Mouse (Mus musculus) limb, embryonic 14.5 days (tissue): ENCODE data around the gene Tmem14c. TPM values are rescaled to one million over a fixed set of nuclear protein-coding genes. Genes with fewer than 3 reads are reported as not detected.

ENCODE experiments used
- ATAC-seq: fragments of 200-750 bp; cut with Nextera tagmentation; 2 replicates; pipeline ENCODE4 v1.8.0; 2017; ENCODE audit warnings: low read depth, moderate number of reproducible peaks, moderate TSS enrichment; ENCODE audit not compliant: low FRiP score
- DNase-seq: peaks from one replicate; pipeline ENCODE4 v3.0.0-alpha.2; 2015; ENCODE audit warnings: low spot score
- H3K27ac ChIP-seq: fragments of 300-500 bp; sonication (generic); replicated peaks from 2 replicates; pipeline ENCODE4 v1.5.1; 2014; ENCODE audit warnings: low read depth, mild to moderate bottlenecking, low read length, moderate library complexity, mixed read lengths
- H3K27me3 ChIP-seq: fragments of 300-500 bp; sonication (generic); 2 replicates; pipeline ENCODE4 v1.6.1; 2014; ENCODE audit warnings: low read length, mixed read lengths; ENCODE audit not compliant: control insufficient read depth, insufficient read depth
- H3K36me3 ChIP-seq: fragments of 300-500 bp; sonication (generic); 2 replicates; pipeline ENCODE4 v1.6.1; 2014; ENCODE audit warnings: mild to moderate bottlenecking, low read length, moderate library complexity, mixed read lengths; ENCODE audit not compliant: control insufficient read depth, insufficient read depth
- H3K4me1 ChIP-seq: fragments of 300-500 bp; sonication (generic); 2 replicates; pipeline ENCODE4 v1.6.1; 2014; ENCODE audit warnings: antibody characterized with exemption, low read length, mixed read lengths; ENCODE audit not compliant: control insufficient read depth, insufficient read depth
- H3K4me2 ChIP-seq: fragments of 300-500 bp; sonication (generic); replicated peaks from 2 replicates; pipeline ENCODE4 v1.6.1; 2014; ENCODE audit warnings: low read depth, mild to moderate bottlenecking, low read length, moderate library complexity; ENCODE audit not compliant: severe bottlenecking
- H3K4me3 ChIP-seq: fragments of 300-500 bp; sonication (generic); replicated peaks from 2 replicates; pipeline ENCODE4 v1.5.1; 2014; ENCODE audit warnings: low read length
- H3K9ac ChIP-seq: fragments of 300-500 bp; sonication (generic); 2 replicates; pipeline ENCODE4 v1.6.1; 2014; ENCODE audit warnings: mild to moderate bottlenecking, low read depth, low read length, moderate library complexity; ENCODE audit not compliant: severe bottlenecking
- H3K9me3 ChIP-seq: fragments of 300-500 bp; sonication (generic); 2 replicates; pipeline ENCODE4 v1.6.1; 2016; ENCODE audit warnings: low read length; ENCODE audit not compliant: control insufficient read depth
- POLR2A ChIP-seq: fragments of 200-500 bp; IDR thresholded peaks from 2 replicates; pipeline ENCODE4 v1.8.0; 2012; ENCODE audit warnings: inconsistent platforms, mild to moderate bottlenecking, moderate library complexity, borderline replicate concordance; ENCODE audit not compliant: insufficient read depth, insufficient read length; ENCODE audit errors: extremely low read depth
- WGBS: fragments of 180-500 bp; shearing (Covaris S2); extraction: QIAGEN DNeasy Blood & Tissue Kit; methylation state at CpG from one replicate; pipeline ENCODE4 v1.1.7; 2014; 5-methylcytosine and 5-hydroxymethylcytosine counted together
- polyA plus RNA-seq, 2 experiments: library from polyadenylated mRNA; depleted of rRNA in 1 of 2; stranded (reverse) in 1 of 2; unstranded in 1 of 2; fragments of >200 nt; fragmentation: Nextera tagmentation in 1 of 2; extraction: Ambion mirVana in 1 of 2; gene quantifications; 2 replicates each; pipeline versions ENCODE4 v1.2.1 to v1.2.3; 2012 to 2014

Tmem14c gene
- polyA plus RNA-seq, 2 experiments = 110 to 220 TPM

- H3K27ac ChIP-seq = no peak overlapping the region
- ATAC-seq (no peak), DNase-seq (no peak)
- WGBS = 85% methylated on average over 8 of the region's 8 CpGs
- H3K4me2 ChIP-seq = no peak overlapping the region
- no peak for TF ChIP-seq POLR2A
- peaks cover 87% of the 10 kb centered on the region for H3K36me3 ChIP-seq
- H3K27me3 ChIP-seq = no peaks in the 10 kb centered on the region
- no peak overlapping the region for H3K9ac ChIP-seq
- H3K4me1 ChIP-seq = no peaks in the 10 kb centered on the region
- H3K9me3 ChIP-seq = no peaks in the 10 kb centered on the region
- no peak overlapping the region for H3K4me3 ChIP-seq
Measured at GRCm38 (mm10) chr13:41008946-41009345, 7.1 kb upstream of the Tmem14c start.

- TF ChIP-seq POLR2A = no peak
- Histone ChIP-seq H3K4me1 (peaks cover 8% of the 10 kb centered on the region), H3K9ac (peak overlapping the region; percentile 74), H3K4me2 (peak overlapping the region; percentile 53), H3K9me3 (no peaks in the 10 kb centered on the region), H3K27ac (peak overlapping the region; percentile 77), H3K4me3 (peak overlapping the region; percentile 54), H3K36me3 (peaks cover 42% of the 10 kb centered on the region), H3K27me3 (no peaks in the 10 kb centered on the region)
- 44% methylated on average over 12 of the region's 12 CpGs for WGBS
- DNase-seq (no peak), ATAC-seq (no peak)
Measured at GRCm38 (mm10) chr13:41016797-41017405, 809 bp downstream of the Tmem14c start.

DNA sequence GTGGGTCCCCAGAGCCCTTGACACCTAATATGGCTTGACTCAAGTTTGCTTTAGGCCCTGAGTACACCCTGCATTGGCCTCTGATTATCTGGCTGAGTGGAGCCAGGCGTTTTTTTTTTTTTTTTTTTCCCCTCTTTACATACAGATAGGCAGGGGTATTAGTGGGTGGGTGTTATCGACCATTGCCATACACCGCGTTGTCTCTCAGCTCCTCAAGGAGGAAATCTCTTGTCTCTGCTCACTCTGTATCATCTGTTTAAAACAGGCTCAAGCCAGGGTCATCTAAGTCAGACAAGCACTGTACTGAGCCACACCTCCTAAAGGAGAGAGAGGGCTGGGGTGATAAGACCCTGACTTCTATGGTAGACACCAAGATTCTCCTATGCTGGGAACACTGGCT lies 1.7 kb downstream of the Tmem14c start:
- Histone ChIP-seq H3K4me1 (peaks cover 8% of the 10 kb centered on the region), H3K4me2 (peak overlapping the region; percentile 53; the same call in 1 of the 2 replicates), H3K9me3 (no peaks in the 10 kb centered on the region), H3K9ac (no peak overlapping the region), H3K36me3 (peaks cover 40% of the 10 kb centered on the region), H3K27me3 (no peaks in the 10 kb centered on the region), H3K4me3 (no peak overlapping the region), H3K27ac (no peak overlapping the region)
- DNase-seq (no peak), ATAC-seq (no peak)
- no peak for TF ChIP-seq POLR2A
- WGBS = 80% methylated on average over 4 of the region's 4 CpGs

- Histone ChIP-seq H3K9ac (no peak overlapping the region), H3K9me3 (no peaks in the 10 kb centered on the region)
Measured at GRCm38 (mm10) chr13:41018236-41018635, 2.1 kb downstream of the Tmem14c start.

DNA sequence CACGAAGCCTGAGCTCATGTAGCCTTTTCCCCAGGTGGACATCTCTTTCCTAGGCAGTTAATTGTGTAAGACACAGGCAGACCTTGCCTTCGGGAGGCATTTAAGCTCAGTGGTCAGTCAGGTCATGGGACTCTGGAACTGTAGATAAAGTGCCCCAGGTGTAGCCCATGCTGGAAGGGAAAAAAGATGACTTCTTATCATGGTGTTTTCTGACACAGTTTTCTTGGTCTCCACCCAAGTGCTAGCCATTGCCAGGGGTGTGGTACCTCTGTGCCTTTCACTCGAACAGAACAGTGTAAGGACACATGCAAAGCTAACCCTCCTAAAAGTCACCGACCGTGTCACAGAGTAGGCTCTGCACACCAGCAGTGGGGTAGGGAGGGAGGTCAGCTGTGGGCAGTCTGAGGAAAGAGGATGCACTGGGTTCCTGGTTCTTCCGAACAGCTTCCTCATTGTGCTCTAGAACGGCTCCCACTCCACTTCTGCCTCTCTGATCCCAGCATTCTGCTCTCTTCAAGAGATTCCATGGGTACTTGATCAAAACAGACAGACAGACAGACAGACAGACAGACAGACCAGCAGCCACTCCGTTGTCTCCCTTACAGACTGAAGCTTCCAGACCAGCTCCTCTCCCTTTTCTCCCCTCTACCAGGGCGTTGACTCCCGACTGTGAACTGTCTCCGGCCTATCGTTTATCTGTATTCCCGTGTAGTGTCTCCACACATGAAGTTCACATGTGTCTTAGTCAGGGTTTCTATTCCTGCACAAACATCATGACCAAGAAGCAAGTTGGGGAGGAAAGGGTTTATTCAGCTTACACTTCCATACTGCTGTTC lies 2.9 kb downstream of the Tmem14c start:
- Histone ChIP-seq H3K36me3 (peaks cover 43% of the 10 kb centered on the region), H3K27ac (no peak overlapping the region), H3K4me3 (no peak overlapping the region), H3K9ac (no peak overlapping the region), H3K27me3 (no peaks in the 10 kb centered on the region), H3K4me2 (no peak overlapping the region), H3K9me3 (no peaks in the 10 kb centered on the region), H3K4me1 (peaks cover 8% of the 10 kb centered on the region)
- DNase-seq (no peak), ATAC-seq (no peak)
- TF ChIP-seq POLR2A = no peak
- 92% methylated on average over 13 of the region's 13 CpGs for WGBS

More at GRCm38 (mm10) chr13:41018236-41018635, 2.1 kb downstream of the Tmem14c start:
- ATAC-seq = no peak
- no peak for TF ChIP-seq POLR2A
- 84% methylated on average over 9 of the region's 9 CpGs for WGBS
- H3K4me2 ChIP-seq = no peak overlapping the region
- H3K4me1 ChIP-seq = peaks cover 8% of the 10 kb centered on the region
- DNase-seq = no peak
- H3K36me3 ChIP-seq = peaks cover 36% of the 10 kb centered on the region
- H3K4me3 ChIP-seq = no peak overlapping the region
- H3K27ac ChIP-seq = no peak overlapping the region
- no peaks in the 10 kb centered on the region for H3K27me3 ChIP-seq
